Mouse (Mus musculus): ENCODE results near the gene Vcp. TPM values are rescaled to one million over a fixed set of nuclear protein-coding genes. Genes with fewer than 3 reads are reported as not detected.
A peak's percentile ranks its signal among the peaks of the same experiment; 100 is the strongest.
"Not testable (repeated sequence)": the region's sequence is repeated elsewhere in the genome, so short reads cannot be mapped to it uniquely, and the experiment has no call there.

The Vcp gene
- polyA plus RNA-seq, 2 experiments: 80.0 to 176 TPM

GRCm38 (mm10) chr4:42999451-43000140 is 711 bp downstream of the Vcp start:
- H3K27me3 ChIP-seq (ENCODE audit: control insufficient read depth, insufficient read depth, low read length): no peaks in the 10 kb centered on the region

DNA sequence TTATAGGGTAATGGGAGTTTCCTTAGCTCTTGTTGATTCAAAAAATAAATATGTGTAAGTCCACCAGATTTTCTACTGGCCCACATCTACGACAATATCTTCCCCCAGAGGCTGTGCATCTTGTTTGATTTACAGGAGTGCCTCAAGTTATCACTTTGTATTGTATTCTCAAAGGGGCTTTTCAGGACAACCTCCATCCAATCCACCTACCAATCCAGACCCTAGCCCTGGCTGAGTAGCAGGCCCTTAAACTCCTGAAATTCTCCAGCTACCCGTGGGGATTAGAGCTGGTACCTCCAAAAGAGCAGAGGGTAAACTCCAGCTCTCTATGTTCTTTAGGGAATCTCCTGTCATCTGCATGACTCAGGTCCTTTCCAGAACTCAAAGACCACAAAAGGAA is 2.3 kb downstream of the Vcp start:
- ATAC-seq (ENCODE audit: insufficient read depth): no peak

More at GRCm38 (mm10) chr4:42999451-43000140, 711 bp downstream of the Vcp start:
- H3K4me1 ChIP-seq (replicated peaks; ENCODE audit: control insufficient read depth in 2 of 2, insufficient read depth in 2 of 2, low read length in 1 of 2): peaks cover 14 to 22% of the 10 kb centered on the region in 2 experiments
- H3K4me2 ChIP-seq (ENCODE audit: low read depth): peak overlapping the region; percentile 87
- TF ChIP-seq CTCF (IDR thresholded peaks at IDR 0.05; ENCODE audit: low read depth) (peak; percentile 33), EP300 (IDR thresholded peaks at IDR 0.05; ENCODE audit: low read depth) (no peak)
- DNase-seq (ENCODE audit: low read depth in 3 of 3, low spot score in 3 of 3): peak; percentile 56 to 70 (median 61)
- peak; percentile 68 for ATAC-seq (ENCODE audit: insufficient read depth)
- H3K27ac ChIP-seq: peak overlapping the region; percentile 97
- H3K9ac ChIP-seq (replicated peaks): peak overlapping the region; percentile 99
- H3K9me3 ChIP-seq (ENCODE audit: control insufficient read depth, low read length): no peaks in the 10 kb centered on the region
- peak overlapping the region; percentile 93 to 100 for H3K4me3 ChIP-seq (ENCODE audit: insufficient read depth in 1 of 2, low read depth in 2 of 2, low read length in 2 of 2)
- peaks cover 27% of the 10 kb centered on the region for H3K36me3 ChIP-seq (replicated peaks; ENCODE audit: control insufficient read depth, insufficient read depth, low read depth)
- under 1% methylated on average over 43 of the region's 51 CpGs for WGBS (ENCODE audit: insufficient replicate concordance)

DNA sequence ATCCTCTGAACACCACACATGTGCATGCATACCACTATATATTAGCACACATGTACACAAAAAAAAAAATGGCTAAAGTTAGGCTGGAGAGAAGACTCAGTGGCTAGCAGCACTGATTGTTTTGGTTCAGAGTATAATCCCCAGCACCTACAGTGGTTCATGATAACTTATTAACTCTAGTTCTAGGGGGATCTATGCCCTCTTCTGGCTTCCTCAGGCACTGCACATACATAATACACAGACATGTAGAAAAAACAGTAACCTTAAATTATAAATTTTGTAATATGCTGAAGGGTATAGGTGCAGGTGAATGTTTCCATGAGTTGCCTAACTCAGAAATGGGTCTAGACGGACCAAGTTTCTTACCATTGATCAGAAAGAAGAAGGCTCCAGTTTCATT is 12.0 kb downstream of the Vcp start:
- Histone ChIP-seq H3K4me2 (ENCODE audit: low read depth) (no peak overlapping the region), H3K27me3 (ENCODE audit: control insufficient read depth, insufficient read depth, low read length) (no peaks in the 10 kb centered on the region), H3K27ac (no peak overlapping the region), H3K9ac (replicated peaks) (no peak overlapping the region), H3K4me1 (replicated peaks; ENCODE audit: control insufficient read depth in 2 of 2, insufficient read depth in 2 of 2, low read length in 1 of 2) (no peaks in the 10 kb centered on the region), H3K36me3 (replicated peaks; ENCODE audit: control insufficient read depth, insufficient read depth, low read depth) (peaks cover 95% of the 10 kb centered on the region), H3K9me3 (ENCODE audit: control insufficient read depth, low read length) (no peaks in the 10 kb centered on the region), H3K4me3 (ENCODE audit: insufficient read depth in 1 of 2, low read depth in 2 of 2, low read length in 2 of 2) (no peak overlapping the region)
- TF ChIP-seq EP300 (IDR thresholded peaks at IDR 0.05; ENCODE audit: low read depth) (no peak), CTCF (IDR thresholded peaks at IDR 0.05; ENCODE audit: low read depth) (no peak)
- DNase-seq (ENCODE audit: low read depth in 3 of 3, low spot score in 3 of 3) (no peak), ATAC-seq (ENCODE audit: insufficient read depth) (no peak)
- WGBS (ENCODE audit: insufficient replicate concordance): 54% methylated on average over 1 of the region's 1 CpGs

More for the DNA sequence above, 2.3 kb downstream of the Vcp start:
- Histone ChIP-seq H3K36me3 (replicated peaks; ENCODE audit: control insufficient read depth, insufficient read depth, low read depth) (peaks cover 43% of the 10 kb centered on the region), H3K9ac (replicated peaks) (peak overlapping the region; percentile 99), H3K4me2 (ENCODE audit: low read depth) (peak overlapping the region; percentile 87), H3K9me3 (ENCODE audit: control insufficient read depth, low read length) (no peaks in the 10 kb centered on the region), H3K27me3 (ENCODE audit: control insufficient read depth, insufficient read depth, low read length) (no peaks in the 10 kb centered on the region), H3K4me3 (ENCODE audit: insufficient read depth in 1 of 2, low read depth in 2 of 2, low read length in 2 of 2) (peak overlapping the region in 1 of 2 experiments; percentile 100; a peak in 2 of 4 replicates), H3K4me1 (replicated peaks; ENCODE audit: control insufficient read depth in 2 of 2, insufficient read depth in 2 of 2, low read length in 1 of 2) (peaks cover 14 to 22% of the 10 kb centered on the region in 2 experiments), H3K27ac (peak overlapping the region; percentile 50; the same call in 1 of the 2 replicates)
- WGBS (ENCODE audit: insufficient replicate concordance): 52% methylated on average over 2 of the region's 2 CpGs
- DNase-seq (ENCODE audit: low read depth in 3 of 3, low spot score in 3 of 3): no peak
- TF ChIP-seq CTCF (IDR thresholded peaks at IDR 0.05; ENCODE audit: low read depth): no peak
- no peak for TF ChIP-seq EP300 (IDR thresholded peaks at IDR 0.05; ENCODE audit: low read depth)

GRCm38 (mm10) chr4:42980467-42980866 is 19.8 kb downstream of the Vcp start:
- not testable (repeated sequence) for H3K27me3 ChIP-seq (ENCODE audit: control insufficient read depth, insufficient read depth, low read length); DNase-seq (ENCODE audit: low read depth in 3 of 3, low spot score in 3 of 3); H3K4me3 ChIP-seq (ENCODE audit: insufficient read depth in 1 of 2, low read depth in 2 of 2, low read length in 2 of 2); ATAC-seq (ENCODE audit: insufficient read depth); H3K27ac ChIP-seq; H3K4me1 ChIP-seq (replicated peaks; ENCODE audit: control insufficient read depth in 2 of 2, insufficient read depth in 2 of 2, low read length in 1 of 2); H3K4me2 ChIP-seq (ENCODE audit: low read depth); H3K9me3 ChIP-seq (ENCODE audit: control insufficient read depth, low read length); H3K9ac ChIP-seq (replicated peaks)
- WGBS (ENCODE audit: insufficient replicate concordance): 79% methylated on average over 7 of the region's 8 CpGs
- H3K36me3 ChIP-seq (replicated peaks; ENCODE audit: control insufficient read depth, insufficient read depth, low read depth): peaks cover 67% of the 10 kb centered on the region

DNA sequence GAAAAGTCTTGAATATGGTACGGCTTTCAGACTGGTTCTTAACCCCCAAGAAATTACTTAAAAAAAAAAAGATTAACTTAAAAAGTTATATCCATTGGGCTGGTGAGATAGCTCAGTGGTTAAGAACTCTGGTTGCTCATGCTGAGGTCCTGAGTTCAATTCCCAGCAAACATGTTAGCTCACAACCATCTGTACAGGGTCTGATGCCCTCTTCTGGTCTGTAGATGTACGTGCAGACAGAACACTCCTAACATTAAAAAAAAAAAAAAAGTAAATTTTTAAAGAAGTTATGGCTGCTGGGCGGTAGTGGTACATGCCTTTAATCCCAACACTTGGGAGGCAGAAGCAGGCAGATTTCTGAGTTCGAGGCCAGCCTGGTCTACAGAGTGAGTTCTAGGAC is 22.2 kb downstream of the Vcp start:
- TF ChIP-seq EP300 (IDR thresholded peaks at IDR 0.05; ENCODE audit: low read depth): no peak
- TF ChIP-seq CTCF (IDR thresholded peaks at IDR 0.05; ENCODE audit: low read depth): peak; percentile 51
- Histone ChIP-seq H3K4me2 (ENCODE audit: low read depth) (no peak overlapping the region), H3K4me3 (ENCODE audit: insufficient read depth in 1 of 2, low read depth in 2 of 2, low read length in 2 of 2) (no peak overlapping the region), H3K27me3 (ENCODE audit: control insufficient read depth, insufficient read depth, low read length) (no peaks in the 10 kb centered on the region), H3K27ac (no peak overlapping the region), H3K9me3 (ENCODE audit: control insufficient read depth, low read length) (no peaks in the 10 kb centered on the region), H3K36me3 (replicated peaks; ENCODE audit: control insufficient read depth, insufficient read depth, low read depth) (peaks cover 43% of the 10 kb centered on the region), H3K4me1 (replicated peaks; ENCODE audit: control insufficient read depth in 2 of 2, insufficient read depth in 2 of 2, low read length in 1 of 2) (no peaks in the 10 kb centered on the region), H3K9ac (replicated peaks) (no peak overlapping the region)
- DNase-seq (ENCODE audit: low read depth in 3 of 3, low spot score in 3 of 3): no peak
- 80% methylated on average over 4 of the region's 4 CpGs for WGBS (ENCODE audit: insufficient replicate concordance)
- ATAC-seq (ENCODE audit: insufficient read depth): no peak

Measured in liver, embryonic 14.5 days (tissue).